Mouse (Mus musculus) lung, embryonic 16.5 days (tissue): ENCODE results near the gene Il6st. TPM values are rescaled to one million over a fixed set of nuclear protein-coding genes. Genes with fewer than 3 reads are reported as not detected.

Experiments used
- ATAC-seq: fragments of 200-750 bp; cut with Nextera tagmentation; 2 replicates; pipeline ENCODE4 v1.8.0; 2017; ENCODE audit warnings: low read depth, mild to moderate bottlenecking, moderate library complexity
- H3K27ac ChIP-seq: fragments of 300-500 bp; sonication (generic); 2 replicates; pipeline ENCODE4 v1.5.1; 2014; ENCODE audit warnings: mild to moderate bottlenecking, control low read depth, low read length
- H3K27me3 ChIP-seq: fragments of 300-500 bp; sonication (generic); 2 replicates; pipeline ENCODE4 v1.6.1; 2014; ENCODE audit warnings: low read depth, low read length, mixed read lengths; ENCODE audit not compliant: control insufficient read depth, insufficient read depth
- H3K36me3 ChIP-seq: fragments of 300-500 bp; sonication (generic); 2 replicates; pipeline ENCODE4 v1.6.1; 2014; ENCODE audit warnings: low read length; ENCODE audit not compliant: control insufficient read depth, insufficient read depth
- H3K4me1 ChIP-seq: fragments of 300-500 bp; sonication (generic); replicated peaks from 2 replicates; pipeline ENCODE4 v1.6.1; 2014; ENCODE audit warnings: low read length, mixed read lengths; ENCODE audit not compliant: control insufficient read depth, insufficient read depth
- H3K4me2 ChIP-seq: fragments of 300-500 bp; sonication (generic); 2 replicates; pipeline ENCODE4 v1.6.1; 2014; ENCODE audit warnings: low read depth, low read length, control low read depth
- H3K4me3 ChIP-seq: fragments of 300-500 bp; sonication (generic); 2 replicates; pipeline ENCODE4 v1.5.1; 2014; ENCODE audit warnings: mild to moderate bottlenecking, low read length, control low read depth
- H3K9ac ChIP-seq: fragments of 300-500 bp; sonication (generic); 2 replicates; pipeline ENCODE4 v1.6.1; 2014; ENCODE audit warnings: low read length, control low read depth
- H3K9me3 ChIP-seq: fragments of 300-500 bp; sonication (generic); 2 replicates; pipeline ENCODE4 v1.6.1; 2016; ENCODE audit warnings: low read length; ENCODE audit not compliant: control insufficient read depth
- WGBS: fragments of 180-500 bp; shearing (Covaris S2); extraction: QIAGEN DNeasy Blood & Tissue Kit; methylation state at CpG from one replicate; pipeline ENCODE4 v1.1.7; 2014; 5-methylcytosine and 5-hydroxymethylcytosine counted together
- polyA plus RNA-seq: library from polyadenylated mRNA; unstranded; fragments of >200 nt; fragmentation: Nextera tagmentation; extraction: Ambion mirVana; gene quantifications from 2 replicates; pipeline ENCODE4 v1.2.1, GENCODE M21; 2015

Il6st gene
- polyA plus RNA-seq, 1 experiment from 2014 or later = 47.4 TPM

- H3K4me2 ChIP-seq = no peak overlapping the region
- 81% methylated on average over 14 of the region's 14 CpGs for WGBS
- no peak for ATAC-seq
- H3K4me1 ChIP-seq = no peaks in the 10 kb centered on the region
- H3K9me3 ChIP-seq = no peaks in the 10 kb centered on the region
- no peak overlapping the region for H3K27ac ChIP-seq
- H3K27me3 ChIP-seq = no peaks in the 10 kb centered on the region
- peaks cover 49% of the 10 kb centered on the region for H3K36me3 ChIP-seq
- H3K9ac ChIP-seq = no peak overlapping the region
- no peak overlapping the region for H3K4me3 ChIP-seq
These were observed 27.9 kb downstream of the Il6st start for GRCm38 (mm10) chr13:112491636-112492284.

- Histone ChIP-seq H3K36me3 (peaks cover 51% of the 10 kb centered on the region), H3K9ac (no peak overlapping the region), H3K4me1 (no peaks in the 10 kb centered on the region), H3K27me3 (no peaks in the 10 kb centered on the region), H3K4me2 (no peak overlapping the region), H3K4me3 (no peak overlapping the region), H3K27ac (no peak overlapping the region), H3K9me3 (no peaks in the 10 kb centered on the region)
- WGBS = 64% methylated on average over 1 of the region's 1 CpGs
- no peak for ATAC-seq
These were observed 28.4 kb downstream of the Il6st start for GRCm38 (mm10) chr13:112492285-112492678.

- H3K4me2 ChIP-seq = no peak overlapping the region
- no peak overlapping the region for H3K9ac ChIP-seq
- no peak overlapping the region for H3K27ac ChIP-seq
- H3K27me3 ChIP-seq = no peaks in the 10 kb centered on the region
- H3K36me3 ChIP-seq = peaks cover 51% of the 10 kb centered on the region
- H3K9me3 ChIP-seq = no peaks in the 10 kb centered on the region
- WGBS = 84% methylated on average over 12 of the region's 12 CpGs
- H3K4me3 ChIP-seq = no peak overlapping the region
- H3K4me1 ChIP-seq = no peaks in the 10 kb centered on the region
- ATAC-seq = no peak
These were observed 30.7 kb downstream of the Il6st start for GRCm38 (mm10) chr13:112494590-112494989.

- Histone ChIP-seq H3K4me3 (no peak overlapping the region), H3K36me3 (peaks cover 54% of the 10 kb centered on the region), H3K9ac (no peak overlapping the region), H3K27ac (no peak overlapping the region), H3K4me2 (no peak overlapping the region), H3K9me3 (no peaks in the 10 kb centered on the region), H3K27me3 (no peaks in the 10 kb centered on the region), H3K4me1 (no peaks in the 10 kb centered on the region)
- no peak for ATAC-seq
- WGBS = 82% methylated on average over 4 of the region's 4 CpGs
These were observed 36.2 kb downstream of the Il6st start for GRCm38 (mm10) chr13:112500027-112500426.

GRCm38 (mm10) chr13:112500466-112500865 is 36.6 kb downstream of the Il6st start:
- Histone ChIP-seq H3K4me2 (no peak overlapping the region), H3K36me3 (peaks cover 54% of the 10 kb centered on the region), H3K9ac (no peak overlapping the region), H3K27ac (no peak overlapping the region), H3K9me3 (no peaks in the 10 kb centered on the region), H3K27me3 (no peaks in the 10 kb centered on the region), H3K4me1 (no peaks in the 10 kb centered on the region), H3K4me3 (no peak overlapping the region)
- 67% methylated on average over 9 of the region's 9 CpGs for WGBS
- no peak for ATAC-seq

GRCm38 (mm10) chr13:112503846-112504245 is 40.0 kb downstream of the Il6st start:
- no peak for ATAC-seq
- H3K4me2 ChIP-seq = no peak overlapping the region
- WGBS = 91% methylated on average over 13 of the region's 13 CpGs
- no peaks in the 10 kb centered on the region for H3K4me1 ChIP-seq
- no peaks in the 10 kb centered on the region for H3K9me3 ChIP-seq
- H3K4me3 ChIP-seq = no peak overlapping the region
- no peaks in the 10 kb centered on the region for H3K27me3 ChIP-seq
- no peak overlapping the region for H3K27ac ChIP-seq
- H3K36me3 ChIP-seq = peaks cover 55% of the 10 kb centered on the region
- no peak overlapping the region for H3K9ac ChIP-seq

- ATAC-seq = no peak
- peaks cover 44% of the 10 kb centered on the region for H3K36me3 ChIP-seq
- H3K9me3 ChIP-seq = no peaks in the 10 kb centered on the region
- H3K4me1 ChIP-seq = no peaks in the 10 kb centered on the region
- no peak overlapping the region for H3K9ac ChIP-seq
- H3K4me2 ChIP-seq = no peak overlapping the region
- no peaks in the 10 kb centered on the region for H3K27me3 ChIP-seq
- no peak overlapping the region for H3K4me3 ChIP-seq
- 89% methylated on average over 6 of the region's 6 CpGs for WGBS
- no peak overlapping the region for H3K27ac ChIP-seq
These were observed 41.6 kb downstream of the Il6st start for GRCm38 (mm10) chr13:112505436-112505835.

GRCm38 (mm10) chr13:112506766-112507165 is 42.9 kb downstream of the Il6st start:
- Histone ChIP-seq H3K4me1 (no peaks in the 10 kb centered on the region; the same call in 1 of the 2 replicates), H3K4me3 (no peak overlapping the region), H3K4me2 (no peak overlapping the region), H3K27me3 (no peaks in the 10 kb centered on the region), H3K36me3 (peaks cover 39% of the 10 kb centered on the region), H3K27ac (no peak overlapping the region), H3K9me3 (no peaks in the 10 kb centered on the region), H3K9ac (no peak overlapping the region)
- WGBS = 79% methylated on average over 13 of the region's 13 CpGs
- no peak for ATAC-seq

- H3K4me1 ChIP-seq = no peaks in the 10 kb centered on the region; the same call in 1 of the 2 replicates
- no peaks in the 10 kb centered on the region for H3K9me3 ChIP-seq
- 75% methylated on average over 13 of the region's 13 CpGs for WGBS
- no peak overlapping the region for H3K4me2 ChIP-seq
- H3K27me3 ChIP-seq = no peaks in the 10 kb centered on the region
- no peak for ATAC-seq
- H3K9ac ChIP-seq = no peak overlapping the region
- no peak overlapping the region for H3K27ac ChIP-seq
- H3K36me3 ChIP-seq = peaks cover 37% of the 10 kb centered on the region
- no peak overlapping the region for H3K4me3 ChIP-seq
These were observed 43.8 kb downstream of the Il6st start for GRCm38 (mm10) chr13:112507691-112508090.
